22 mouse cellular contexts compared by ENCODE assay signal in the genomic region with DNA sequence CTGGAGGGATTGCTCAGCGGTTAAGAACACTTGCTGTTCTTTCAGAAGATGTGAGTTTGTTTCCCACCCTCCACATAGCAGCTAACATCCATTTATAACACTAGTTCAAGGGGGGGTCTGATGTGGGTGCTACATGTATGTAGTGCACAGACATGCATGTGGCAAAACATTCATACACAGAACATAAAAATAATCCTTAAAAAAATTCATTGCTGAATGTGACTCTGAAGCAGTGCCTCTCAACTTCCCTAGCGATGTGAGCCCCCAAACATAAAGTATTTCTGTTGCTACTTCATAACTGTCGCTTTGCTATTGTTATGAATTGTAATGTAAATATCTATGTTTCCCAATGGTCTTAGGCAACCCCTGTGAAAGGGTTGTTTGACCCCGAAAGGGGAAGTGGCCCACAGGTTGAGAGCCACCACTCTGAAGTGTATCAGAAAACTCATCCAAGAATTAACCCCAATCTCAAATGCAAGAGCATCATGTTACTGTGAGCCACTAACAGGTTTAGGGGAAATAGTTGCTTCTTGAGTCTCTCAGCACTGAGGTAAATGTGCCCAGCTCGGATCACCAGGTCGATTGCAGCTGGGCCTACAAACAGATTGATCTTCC. TPM values are rescaled to one million over a fixed set of nuclear protein-coding genes. Genes with fewer than 3 reads are reported as not detected.
"Had no signal": no experiment of that assay in that cellular context is flagged by ENCODE, and none has a peak within 500 bp of the region (broad histone marks: within the 10 kb centered on the region; RNA-seq: fewer than 3 reads in every experiment).

No protein-coding gene starts in this region.

- H3K4me2 ChIP-seq: kidney, embryonic 15.5 days; liver, embryonic 12.5 days; midbrain, embryonic 12.5 days; neural tube, embryonic 15.5 days had no signal

- H3K4me1 ChIP-seq: liver, embryonic 12.5 days; megakaryocyte, embryonic 14.5 days had no signal

- H3K9me3 ChIP-seq: kidney, embryonic 15.5 days; liver, embryonic 12.5 days; megakaryocyte, embryonic 14.5 days; midbrain, embryonic 12.5 days; neural tube, embryonic 15.5 days had no signal

- H3K27me3 ChIP-seq: kidney, embryonic 15.5 days; liver, embryonic 12.5 days; megakaryocyte, embryonic 14.5 days; midbrain, embryonic 12.5 days; neural tube, embryonic 15.5 days had no signal

- H3K9ac ChIP-seq: kidney, embryonic 15.5 days; liver, embryonic 12.5 days; midbrain, embryonic 12.5 days; neural tube, embryonic 15.5 days had no signal

- H3K4me3 ChIP-seq: kidney, embryonic 15.5 days; liver, embryonic 12.5 days; megakaryocyte, embryonic 14.5 days; midbrain, embryonic 12.5 days; myocyte; neural tube, embryonic 15.5 days had no signal

- ATAC-seq: liver, embryonic 12.5 days; midbrain, embryonic 16.5 days had no signal

- H3K27ac ChIP-seq: kidney, embryonic 15.5 days; liver, embryonic 12.5 days; midbrain, embryonic 12.5 days; neural tube, embryonic 15.5 days; stomach, postnatal 0 days had no signal

- DNase-seq: kidney, adult 11 months; kidney, postnatal 14 days; left cerebral cortex, postnatal 4 days; retina, postnatal 1 day; right cerebral cortex, postnatal 4 days; spleen, adult 18-20 months; thymus, postnatal 25 days had no signal

- H3K36me3 ChIP-seq: kidney, embryonic 15.5 days; liver, embryonic 12.5 days; midbrain, embryonic 12.5 days; neural tube, embryonic 15.5 days had no signal

RNA-seq across cellular contexts. Expression of a gene that starts 15.6 kb away (rescaled TPM):
- total RNA-seq: layer of hippocampus, adult 8-10 months; layer of hippocampus, postnatal 14 days; left cerebral cortex, adult 18-20 months; left cerebral cortex, postnatal 10 days; left cerebral cortex, postnatal 4 days had no signal
- polyA plus RNA-seq: kidney, embryonic 15.5 days; limb, embryonic 14.5 days; liver, embryonic 12.5 days; liver, embryonic 16.5 days; lung, embryonic 16.5 days; midbrain, embryonic 16.5 days; myocyte had no signal
